Mouse (Mus musculus) CD4-positive, CD25-positive, alpha-beta regulatory T cell (primary cell): ENCODE results near the gene Mrfap1. TPM values are rescaled to one million over a fixed set of nuclear protein-coding genes. Genes with fewer than 3 reads are reported as not detected.

Experiments used
- polyA plus RNA-seq: library from polyadenylated mRNA; unstranded; fragments of 100-300 nt; shearing (Covaris generic); gene quantifications from one replicate; pipeline ENCODE4 v1.2.1, GENCODE M21; 2017

The Mrfap1 gene
- polyA plus RNA-seq, result 242 TPM

DNA sequence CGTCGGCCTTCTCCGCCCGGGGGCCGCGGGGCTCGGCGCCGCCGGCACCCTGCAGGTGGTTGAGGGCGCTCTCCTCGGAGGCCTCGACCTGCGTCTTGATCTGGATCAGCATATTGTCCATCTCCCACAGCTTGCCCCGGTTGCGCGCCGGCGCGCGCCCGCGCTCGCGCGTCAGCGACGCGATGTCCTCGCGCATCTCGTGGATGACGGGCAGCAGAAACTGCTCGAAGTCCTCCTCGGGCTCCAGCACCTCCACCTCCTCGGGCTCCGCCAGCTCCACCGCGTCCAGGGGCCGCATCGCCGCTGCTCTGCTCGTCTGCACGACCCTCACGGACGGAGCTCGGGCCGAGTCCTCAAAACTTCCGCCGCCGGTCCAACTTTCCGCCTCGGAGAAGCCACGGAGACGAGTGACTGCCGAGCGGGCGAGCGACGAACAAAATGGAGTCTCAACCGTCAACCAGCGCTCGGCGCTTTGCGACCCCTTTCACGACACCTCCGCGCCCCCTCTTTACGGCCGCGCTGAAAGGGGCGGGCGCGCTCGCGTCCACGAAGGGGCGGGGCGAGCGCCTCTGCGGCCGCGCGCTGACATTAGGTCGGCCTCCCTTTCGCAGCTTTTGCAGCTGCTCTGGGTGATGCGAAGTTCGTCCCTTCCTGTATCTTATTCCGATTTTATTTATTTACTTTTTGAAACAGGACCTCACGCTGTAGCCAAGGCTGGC lies at the start of gene Mrfap1:
Gene Mrfap1 (minus strand): TSS at position 477 of the 719 bp plus-strand sequence.

DNA sequence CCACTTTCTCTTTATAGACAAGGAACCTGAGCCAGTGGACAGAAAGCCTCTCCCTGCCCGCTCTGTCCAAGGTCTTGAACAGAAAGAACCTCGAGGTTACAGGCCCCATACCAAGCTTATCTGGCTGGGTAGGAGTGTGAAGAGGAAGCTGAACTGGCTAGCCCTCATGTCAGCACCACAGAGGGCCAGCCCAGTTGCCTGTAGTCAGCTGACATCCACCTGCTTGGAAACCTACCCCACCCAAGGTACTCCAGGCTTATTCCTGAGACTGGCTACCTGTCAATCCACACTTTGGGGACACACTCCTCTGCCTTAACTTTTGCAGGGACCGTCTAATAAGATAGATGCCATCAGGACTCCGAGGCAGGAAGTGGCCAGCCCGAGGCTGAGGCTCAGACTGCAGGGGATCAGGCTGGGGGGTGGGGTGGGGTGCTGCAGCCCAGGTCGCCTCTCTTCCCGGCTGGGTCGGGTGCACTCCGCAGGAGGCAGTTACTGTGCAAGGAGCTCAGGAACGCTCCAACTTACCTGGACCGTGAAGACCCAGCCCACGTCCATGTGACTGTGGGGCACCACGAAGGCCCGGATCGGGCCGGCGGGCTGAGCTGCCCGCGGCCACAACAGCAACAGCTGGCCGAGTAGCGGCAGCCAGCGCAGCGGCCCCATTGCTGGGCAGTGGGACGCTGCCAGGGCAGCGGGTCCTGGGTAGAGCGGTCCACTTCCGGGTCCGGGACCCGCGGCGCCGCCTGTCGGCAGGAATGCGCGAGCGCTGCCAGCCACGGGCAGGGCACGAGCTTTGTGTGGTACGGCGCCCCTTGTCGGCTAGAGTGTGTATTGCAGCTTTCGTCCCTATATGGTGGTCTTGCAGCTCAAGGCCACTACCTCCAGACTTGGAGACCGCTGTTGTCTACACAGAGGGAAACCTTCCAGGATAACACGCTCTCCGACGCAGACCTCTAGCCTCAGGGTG lies 33.6 kb upstream of the Mrfap1 start, which contains the start of gene Man2b2:
Gene Man2b2 (minus strand): TSS at position 741 of the 967 bp plus-strand sequence.

DNA sequence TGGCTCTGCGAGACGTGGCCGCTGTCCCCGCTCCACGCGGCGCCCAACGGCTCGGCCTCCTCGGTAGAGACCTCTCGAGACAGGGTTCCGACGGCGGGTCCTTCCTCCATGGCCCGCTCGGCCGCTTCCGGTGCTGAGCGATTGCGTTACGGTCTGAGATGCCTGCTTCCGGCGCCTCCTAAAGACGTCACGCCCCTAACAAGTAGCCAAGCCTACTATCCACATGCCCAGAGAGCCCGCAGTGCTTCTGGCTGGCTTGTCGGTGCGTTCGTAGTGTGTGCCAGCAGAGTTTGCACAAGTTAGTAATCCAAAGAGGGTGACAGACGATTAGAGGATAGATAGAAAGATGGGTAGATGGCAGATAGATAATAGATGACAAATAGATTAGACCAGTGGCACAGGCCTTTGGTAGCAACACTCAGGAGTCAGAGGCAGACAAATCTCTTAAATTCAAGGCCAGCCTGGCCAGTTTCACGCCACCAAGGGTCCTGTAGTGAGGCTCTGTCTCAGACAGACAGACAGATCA lies 48.0 kb downstream of the Mrfap1 start, which contains the start of gene Bloc1s4:
Gene Bloc1s4 (minus strand): TSS at position 115 of the 526 bp plus-strand sequence.

Other genes starting within 250 kb of the Mrfap1 start
- gene Tbc1d14, start 203.5 kb downstream of the Mrfap1 start, polyA plus RNA-seq, result 88.5 TPM
- 36.8 TPM for gene D5Ertd579e, start 100.7 kb downstream of the Mrfap1 start, polyA plus RNA-seq
- 37.7 TPM for gene Bloc1s4, start 48.1 kb downstream of the Mrfap1 start, polyA plus RNA-seq
- gene Man2b2, start 33.9 kb upstream of the Mrfap1 start, polyA plus RNA-seq, result 20.7 TPM
- gene Ppp2r2c, start 71.7 kb upstream of the Mrfap1 start, polyA plus RNA-seq, result not detected
- gene Wfs1, start 192.4 kb upstream of the Mrfap1 start, polyA plus RNA-seq, result 2.5 TPM